Mouse (Mus musculus) kidney, adult 2 months (tissue): Measurements from ENCODE around the gene Banf1.

ENCODE experiments used
- CTCF ChIP-seq: fragments of 200-500 bp; conservative IDR thresholded peaks from 2 replicates; pipeline ENCODE4 v1.5.1; 2011; ENCODE audit warnings: low read depth, mild to moderate bottlenecking, control low read depth, low read length, moderate library complexity, mixed read lengths; ENCODE audit not compliant: insufficient read depth, insufficient read length
- POLR2A ChIP-seq: fragments of 200-500 bp; IDR thresholded peaks from one replicate; pipeline ENCODE4 v1.6.1; 2011; ENCODE audit warnings: low read depth, low read length, control low read depth

DNA sequence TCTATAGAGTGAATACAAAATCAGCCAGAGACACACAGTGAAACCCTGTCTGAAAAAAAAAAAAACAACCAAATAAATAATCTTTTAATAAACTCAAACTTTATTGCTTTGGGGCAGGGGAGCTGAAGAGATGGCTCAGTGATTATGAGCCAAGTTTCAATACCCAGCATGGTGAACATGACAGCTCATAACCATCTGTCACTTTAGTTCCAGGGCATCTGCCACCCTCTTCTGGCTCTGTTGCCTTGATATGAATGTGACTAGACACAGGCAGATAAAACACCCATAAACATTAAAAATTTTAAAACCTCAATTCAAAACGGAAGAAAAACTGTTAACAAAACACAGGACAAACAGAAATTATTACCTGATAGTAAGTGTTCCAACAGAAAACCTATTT is 10.5 kb upstream of the Banf1 start:
- TF ChIP-seq POLR2A: no peak
- no peak for TF ChIP-seq CTCF
